Mouse (Mus musculus): ENCODE results near the gene Gm44790.
"Not testable (repeated sequence)": the region's sequence is repeated elsewhere in the genome, so short reads cannot be mapped to it uniquely, and the experiment has no call there.

Gm44790 gene

GRCm38 (mm10) chr6:86474646-86475181 lies 48.3 kb downstream of the Gm44790 start:
- DNase-seq, result no peak

- no peak for DNase-seq
Observed at GRCm38 (mm10) chr6:86475462-86476167, 49.2 kb downstream of the Gm44790 start.

- no peak for DNase-seq
Observed at GRCm38 (mm10) chr6:86476931-86477330, 50.5 kb downstream of the Gm44790 start.

GRCm38 (mm10) chr6:86479311-86479710 lies 52.9 kb downstream of the Gm44790 start:
- peak; percentile 50 for DNase-seq

- no peak for DNase-seq
Observed at GRCm38 (mm10) chr6:86479816-86480188, 53.3 kb downstream of the Gm44790 start.

- peak; percentile 63 for DNase-seq
Observed at GRCm38 (mm10) chr6:86480189-86480831, 53.9 kb downstream of the Gm44790 start.

- DNase-seq, result no peak
Observed at GRCm38 (mm10) chr6:86481871-86482270, 55.4 kb downstream of the Gm44790 start.

- no peak for DNase-seq
Observed at GRCm38 (mm10) chr6:86485943-86486640, 59.6 kb downstream of the Gm44790 start.

- DNase-seq, result peak; percentile 71
Observed at GRCm38 (mm10) chr6:86487358-86488148, 61.1 kb downstream of the Gm44790 start.

GRCm38 (mm10) chr6:86488149-86488485 lies 61.7 kb downstream of the Gm44790 start:
- DNase-seq, result peak; percentile 68

GRCm38 (mm10) chr6:86489945-86490344 lies 63.5 kb downstream of the Gm44790 start:
- DNase-seq, result no peak

- DNase-seq, result not testable (repeated sequence)
Observed at GRCm38 (mm10) chr6:86490413-86490812, 64.0 kb downstream of the Gm44790 start.

GRCm38 (mm10) chr6:86493469-86494263 lies 67.2 kb downstream of the Gm44790 start:
- DNase-seq, result no peak

- no peak for DNase-seq
Observed at GRCm38 (mm10) chr6:86494767-86495166, 68.3 kb downstream of the Gm44790 start.

Measured in cerebellum, adult 9-11 months (tissue).